Mouse (Mus musculus) kidney, embryonic 14.5 days (tissue): ENCODE data around the gene Iqcf3. TPM values are rescaled to one million over a fixed set of nuclear protein-coding genes. Genes with fewer than 3 reads are reported as not detected.

Source experiments
- ATAC-seq: fragments of 200-750 bp; cut with Nextera tagmentation; 2 replicates; pipeline ENCODE4 v1.8.0; 2017; ENCODE audit warnings: moderate number of reproducible peaks, mild to moderate bottlenecking, moderate TSS enrichment, moderate library complexity; ENCODE audit not compliant: low FRiP score, low TSS enrichment
- H3K27ac ChIP-seq: fragments of 300-500 bp; sonication (generic); 2 replicates; pipeline ENCODE4 v1.5.1; 2014; ENCODE audit warnings: low read depth, mild to moderate bottlenecking, low read length, moderate library complexity, mixed read lengths
- H3K27me3 ChIP-seq: fragments of 300-500 bp; sonication (generic); 2 replicates; pipeline ENCODE4 v1.6.1; 2014; ENCODE audit warnings: mild to moderate bottlenecking, low read length; ENCODE audit not compliant: control insufficient read depth, insufficient read depth
- H3K36me3 ChIP-seq: fragments of 300-500 bp; sonication (generic); 2 replicates; pipeline ENCODE4 v1.6.1; 2014; ENCODE audit warnings: low read length, mixed read lengths; ENCODE audit not compliant: control insufficient read depth, insufficient read depth
- H3K4me1 ChIP-seq: fragments of 300-500 bp; sonication (generic); 2 replicates; pipeline ENCODE4 v1.6.1; 2014; ENCODE audit warnings: low read length, mixed read lengths; ENCODE audit not compliant: control insufficient read depth, insufficient read depth
- H3K4me2 ChIP-seq: fragments of 300-500 bp; sonication (generic); replicated peaks from 2 replicates; pipeline ENCODE4 v1.6.1; 2014; ENCODE audit warnings: low read depth, mild to moderate bottlenecking, low read length
- H3K4me3 ChIP-seq: fragments of 300-500 bp; sonication (generic); 2 replicates; pipeline ENCODE4 v1.5.1; 2014; ENCODE audit warnings: mild to moderate bottlenecking, low read length
- H3K9ac ChIP-seq: fragments of 300-500 bp; sonication (generic); 2 replicates; pipeline ENCODE4 v1.6.1; 2014; ENCODE audit warnings: low read depth, mild to moderate bottlenecking, low read length, moderate library complexity
- H3K9me3 ChIP-seq: fragments of 300-500 bp; sonication (generic); 2 replicates; pipeline ENCODE4 v1.6.1; 2016; ENCODE audit warnings: low read length; ENCODE audit not compliant: control insufficient read depth
- WGBS: fragments of 180-500 bp; shearing (Covaris S2); extraction: QIAGEN DNeasy Blood & Tissue Kit; methylation state at CpG from one replicate; pipeline ENCODE4 v1.1.7; 2014; 5-methylcytosine and 5-hydroxymethylcytosine counted together
- polyA plus RNA-seq: library from polyadenylated mRNA; unstranded; fragments of >200 nt; fragmentation: Nextera tagmentation; extraction: Ambion mirVana; gene quantifications from 2 replicates; pipeline ENCODE4 v1.2.1, GENCODE M21; 2014

The Iqcf3 gene
- polyA plus RNA-seq, 1 experiment from 2014 or later: not detected

DNA sequence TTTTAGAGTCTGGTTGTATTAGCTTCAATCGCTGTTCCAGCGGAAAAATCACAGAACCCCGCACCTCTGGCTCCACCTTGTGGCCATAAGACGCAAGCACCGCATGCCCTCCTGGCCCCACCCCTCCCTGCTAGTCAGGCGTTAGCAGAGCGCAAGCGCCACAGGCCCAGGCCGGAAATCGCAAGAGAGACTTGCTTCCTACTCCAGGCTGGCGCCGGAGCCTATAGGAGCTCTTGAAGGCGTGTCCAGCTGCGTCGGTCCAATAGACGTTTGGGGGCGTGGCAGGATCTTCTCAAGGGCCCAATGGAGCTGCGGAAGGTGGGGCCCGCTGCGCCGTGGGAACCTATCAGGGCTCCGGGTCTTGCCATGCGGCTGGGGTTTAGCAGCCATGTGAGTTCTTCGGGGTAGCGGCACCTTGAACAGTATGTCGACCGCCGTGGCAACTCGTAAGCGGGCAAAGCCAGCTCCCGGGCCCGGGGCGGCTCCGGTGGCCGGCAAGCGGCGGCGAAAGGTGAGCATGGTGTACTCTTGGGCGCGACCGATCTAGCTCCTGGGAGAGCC is 84.4 kb downstream of the Iqcf3 start, which contains the start of gene Parp3:
Gene Parp3 (minus strand): TSS at position 26 of the 561 bp plus-strand sequence.
- Histone ChIP-seq H3K9ac (peak within 1 kb of the TSS; percentile 74), H3K4me1 (peaks cover 23% of the 10 kb centered on the region), H3K27me3 (no peaks in the 10 kb centered on the region), H3K9me3 (no peaks in the 10 kb centered on the region), H3K4me3 (peak within 1 kb of the TSS; percentile 70), H3K36me3 (peaks cover 16% of the 10 kb centered on the region), H3K27ac (peak within 1 kb of the TSS; percentile 67; the same call in 1 of the 2 replicates), H3K4me2 (peak within 1 kb of the TSS; percentile 79)
- peak; percentile 97 for ATAC-seq
- under 1% methylated on average over 41 of the region's 41 CpGs for WGBS

DNA sequence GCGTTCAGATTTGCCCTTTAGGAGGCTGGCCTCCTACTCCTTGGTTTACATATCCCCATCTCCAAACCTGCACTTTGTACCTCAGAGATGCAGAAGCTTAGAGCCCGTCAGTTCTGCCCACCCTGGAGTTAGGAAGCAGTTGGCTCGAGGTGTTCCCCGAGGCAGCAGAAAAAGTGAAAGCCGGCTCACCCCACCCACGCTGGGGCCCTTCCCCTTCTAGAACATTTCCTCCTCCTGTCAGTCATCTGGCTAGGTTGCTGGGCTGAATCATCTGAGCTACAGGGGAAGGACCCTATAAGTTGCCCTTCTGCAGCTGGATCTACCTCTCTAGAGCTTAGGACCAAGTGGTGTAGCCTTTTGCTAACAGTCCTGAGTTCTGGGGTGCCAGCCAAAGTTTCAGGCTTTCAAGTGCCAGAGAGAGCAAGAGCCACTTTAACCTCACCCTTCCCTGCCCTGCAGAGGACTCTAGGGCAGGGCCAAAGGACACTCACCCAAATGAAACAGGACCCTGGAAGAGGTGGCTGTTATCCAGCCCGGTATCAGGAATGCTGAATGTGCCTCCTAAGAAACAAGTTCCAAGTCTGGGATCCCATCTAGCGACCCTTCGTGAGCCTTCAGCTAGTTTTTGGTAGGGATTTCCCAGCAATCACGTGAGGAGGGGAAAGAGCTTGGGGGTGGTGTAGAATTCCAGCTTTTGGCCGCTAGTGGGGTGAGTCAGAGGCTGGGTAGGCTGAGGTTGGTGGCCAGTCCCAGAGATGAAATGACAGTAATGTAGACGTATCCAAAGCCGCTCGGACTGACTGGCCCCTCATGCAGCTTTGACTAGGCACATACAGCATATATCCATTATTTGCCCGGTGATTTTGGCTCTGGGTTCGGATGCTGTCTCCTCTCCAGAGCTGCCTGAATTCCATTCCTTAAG is 85.2 kb downstream of the Iqcf3 start:
- peaks cover 26% of the 10 kb centered on the region for H3K4me1 ChIP-seq
- ATAC-seq: peak; percentile 36
- peak overlapping the region; percentile 67; the same call in 1 of the 2 replicates for H3K27ac ChIP-seq
- H3K27me3 ChIP-seq: no peaks in the 10 kb centered on the region
- H3K4me2 ChIP-seq: peak overlapping the region; percentile 32
- 30% methylated on average over 16 of the region's 16 CpGs for WGBS
- H3K9ac ChIP-seq: peak overlapping the region; percentile 47; the same call in 1 of the 2 replicates
- peaks cover 11% of the 10 kb centered on the region for H3K36me3 ChIP-seq
- H3K9me3 ChIP-seq: no peaks in the 10 kb centered on the region
- H3K4me3 ChIP-seq: 0 out of 2 replicates have a peak overlapping the region, but pooled peaks have one; percentile 11

DNA sequence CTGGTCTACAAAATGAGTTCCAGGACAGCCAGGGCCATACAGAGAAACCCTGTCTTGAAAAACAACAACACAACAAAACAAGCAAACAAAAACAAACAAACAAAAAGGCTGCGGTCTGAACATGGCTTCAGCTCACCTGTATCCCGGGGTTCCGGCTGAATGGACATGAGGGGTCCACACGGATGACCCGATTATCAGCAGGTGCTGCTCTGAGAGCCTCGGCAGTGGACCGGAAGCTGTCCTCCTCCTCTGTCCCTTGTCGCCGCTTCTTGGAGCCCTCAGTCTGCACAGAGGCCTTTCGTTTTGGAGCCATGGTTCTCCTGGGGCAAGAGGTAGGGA is 85.8 kb downstream of the Iqcf3 start, which contains the start of gene Rrp9:
Gene Rrp9 (plus strand): TSS at position 301 of the 339 bp plus-strand sequence.
- WGBS: 84% methylated on average over 10 of the region's 10 CpGs
- Histone ChIP-seq H3K27ac (peak within 1 kb of the TSS; percentile 67; the same call in 1 of the 2 replicates), H3K27me3 (no peaks in the 10 kb centered on the region), H3K4me3 (0 out of 2 replicates have a peak within 1 kb of the TSS, but pooled peaks have one; percentile 11), H3K9ac (peak within 1 kb of the TSS; percentile 47; the same call in 1 of the 2 replicates), H3K36me3 (peaks cover 5% of the 10 kb centered on the region), H3K9me3 (no peaks in the 10 kb centered on the region), H3K4me2 (peak within 1 kb of the TSS; percentile 32), H3K4me1 (peaks cover 26% of the 10 kb centered on the region)
- ATAC-seq: no peak

DNA sequence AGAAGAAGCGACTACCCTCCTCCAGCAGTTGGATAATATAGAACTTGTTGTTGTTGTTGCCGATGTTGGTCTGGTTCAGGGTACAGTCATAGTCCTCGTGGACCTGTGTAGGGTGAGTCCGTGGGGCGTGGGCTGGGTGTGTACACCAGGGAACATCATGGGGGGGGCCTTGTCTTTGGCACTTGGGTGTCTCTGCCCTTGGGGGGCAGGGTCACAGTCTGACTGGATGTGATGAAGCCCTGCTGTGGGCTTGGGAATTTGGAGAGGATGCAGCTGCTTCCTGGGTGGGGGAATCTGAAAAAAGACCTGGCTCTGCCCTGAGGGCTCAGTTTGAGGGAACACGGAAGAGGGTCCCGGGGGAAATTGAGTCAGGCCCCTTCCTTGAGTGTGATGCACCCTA is 86.4 kb downstream of the Iqcf3 start:
- no peaks in the 10 kb centered on the region; the same call in 1 of the 2 replicates for H3K36me3 ChIP-seq
- H3K4me2 ChIP-seq: no peak overlapping the region
- no peaks in the 10 kb centered on the region for H3K9me3 ChIP-seq
- no peaks in the 10 kb centered on the region for H3K27me3 ChIP-seq
- H3K27ac ChIP-seq: no peak overlapping the region
- no peak for ATAC-seq
- no peak overlapping the region for H3K9ac ChIP-seq
- H3K4me1 ChIP-seq: peaks cover 26% of the 10 kb centered on the region
- 67% methylated on average over 7 of the region's 7 CpGs for WGBS
- no peak overlapping the region for H3K4me3 ChIP-seq

DNA sequence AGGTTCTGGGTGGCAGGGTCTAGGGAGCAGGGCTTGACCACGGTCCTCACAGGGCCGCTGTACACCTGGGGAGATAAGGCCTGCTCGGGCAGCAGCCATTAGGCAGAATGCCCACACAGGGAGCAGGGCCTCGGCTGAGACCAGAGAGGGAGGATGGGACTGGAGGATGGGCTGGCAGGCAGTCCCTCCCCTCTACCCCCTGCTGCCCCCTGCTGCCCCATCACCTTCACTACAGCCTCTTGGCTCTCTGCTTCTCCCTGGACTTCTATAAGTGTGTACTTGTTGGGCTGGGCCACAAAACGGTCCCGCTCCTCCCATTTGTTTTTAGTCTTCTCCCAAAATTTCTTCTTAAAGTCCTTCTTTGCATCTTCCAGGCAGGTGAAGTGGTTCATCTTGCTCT is 87.0 kb downstream of the Iqcf3 start:
- H3K4me1 ChIP-seq: peaks cover 26% of the 10 kb centered on the region
- H3K4me2 ChIP-seq: no peak overlapping the region
- H3K9me3 ChIP-seq: no peaks in the 10 kb centered on the region
- ATAC-seq: peak; percentile 17
- no peaks in the 10 kb centered on the region for H3K36me3 ChIP-seq
- no peak overlapping the region for H3K4me3 ChIP-seq
- H3K27ac ChIP-seq: no peak overlapping the region
- H3K27me3 ChIP-seq: no peaks in the 10 kb centered on the region
- H3K9ac ChIP-seq: no peak overlapping the region
- 5% methylated on average over 6 of the region's 6 CpGs for WGBS

DNA sequence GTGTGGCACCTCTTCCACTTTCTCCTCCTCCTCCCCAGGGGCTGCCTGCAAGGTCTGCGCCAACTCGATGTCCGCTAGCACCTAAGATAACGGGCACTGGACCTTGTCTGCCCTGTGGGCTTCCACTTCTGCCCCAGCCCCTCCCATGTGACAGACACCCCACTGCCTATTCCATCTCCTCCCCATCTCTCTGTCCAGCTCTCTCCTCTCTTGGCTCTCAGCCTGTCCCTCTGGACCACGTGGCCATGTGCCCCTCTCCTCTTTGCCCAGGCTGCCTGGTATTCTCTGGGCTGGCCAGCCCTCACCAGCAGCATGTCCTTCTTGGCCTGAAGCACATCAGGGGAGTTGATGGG is 87.7 kb downstream of the Iqcf3 start:
- Histone ChIP-seq H3K4me2 (no peak overlapping the region), H3K4me1 (peaks cover 26% of the 10 kb centered on the region), H3K9ac (no peak overlapping the region), H3K36me3 (no peaks in the 10 kb centered on the region), H3K27ac (no peak overlapping the region), H3K4me3 (no peak overlapping the region), H3K9me3 (no peaks in the 10 kb centered on the region), H3K27me3 (no peaks in the 10 kb centered on the region)
- no peak for ATAC-seq
- WGBS: 77% methylated on average over 5 of the region's 5 CpGs

DNA sequence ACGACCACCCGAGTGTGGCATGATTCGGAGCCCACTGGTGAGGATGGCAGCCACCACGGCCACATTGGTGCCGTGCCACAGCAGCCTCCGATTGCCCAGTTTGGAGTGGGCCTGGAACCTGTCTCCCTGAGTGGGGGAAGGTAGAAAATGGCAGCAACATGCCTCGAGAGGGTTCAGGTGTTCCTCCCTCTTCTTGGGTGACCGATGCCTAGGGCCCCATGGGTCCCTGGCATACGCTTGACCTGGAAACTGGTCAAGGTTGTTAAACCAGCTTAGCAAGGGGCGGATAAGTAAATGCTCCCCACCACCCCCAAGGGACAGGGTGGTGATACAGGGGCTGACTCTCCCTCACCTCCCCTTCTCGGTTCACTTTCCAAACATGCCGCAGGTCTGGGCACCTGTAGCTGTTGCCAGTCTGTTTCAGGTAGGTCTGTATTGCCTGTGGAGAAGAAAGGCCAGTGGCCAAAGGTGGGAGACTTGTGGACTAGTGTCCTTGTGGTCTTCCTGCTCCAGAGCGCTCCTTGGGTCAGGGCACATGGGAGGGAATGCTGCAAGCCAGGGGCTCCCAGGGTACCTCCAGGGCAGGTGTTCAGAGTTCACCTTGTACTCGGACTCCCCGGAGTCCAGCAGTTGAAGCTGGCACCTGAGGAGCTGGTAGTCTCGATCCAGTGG is 88.2 kb downstream of the Iqcf3 start:
- no peaks in the 10 kb centered on the region for H3K27me3 ChIP-seq

DNA sequence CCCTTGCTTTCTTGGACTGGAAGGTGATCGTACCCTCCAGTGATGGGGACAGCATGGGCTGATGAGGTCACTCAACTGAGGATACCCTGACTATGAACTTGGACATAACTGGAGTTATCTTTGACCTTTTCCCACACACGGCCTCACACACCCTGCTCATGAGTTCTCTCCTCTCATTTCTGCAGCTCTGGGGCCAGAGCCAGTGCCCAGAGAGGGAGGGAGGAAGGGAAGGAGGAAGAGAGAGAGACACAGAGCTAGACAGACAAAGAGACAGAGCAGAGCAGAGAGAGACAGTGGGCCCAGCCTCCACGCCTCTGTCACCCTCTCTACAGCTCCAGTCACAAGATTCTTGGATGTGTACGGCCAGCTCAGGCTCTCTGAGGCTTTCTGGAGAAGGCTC is 89.1 kb downstream of the Iqcf3 start:
- Histone ChIP-seq H3K27ac (peak overlapping the region; percentile 51; the same call in 1 of the 2 replicates), H3K9me3 (no peaks in the 10 kb centered on the region), H3K9ac (no peak overlapping the region), H3K27me3 (no peaks in the 10 kb centered on the region), H3K36me3 (no peaks in the 10 kb centered on the region), H3K4me2 (no peak overlapping the region), H3K4me3 (no peak overlapping the region), H3K4me1 (peaks cover 17% of the 10 kb centered on the region)
- 72% methylated on average over 4 of the region's 4 CpGs for WGBS
- ATAC-seq: no peak

More for the DNA sequence above, 88.2 kb downstream of the Iqcf3 start:
- Histone ChIP-seq H3K9me3 (no peaks in the 10 kb centered on the region), H3K27ac (no peak overlapping the region), H3K9ac (no peak overlapping the region), H3K4me3 (no peak overlapping the region), H3K4me1 (peaks cover 23% of the 10 kb centered on the region), H3K4me2 (no peak overlapping the region), H3K36me3 (no peaks in the 10 kb centered on the region)
- ATAC-seq: no peak
- 86% methylated on average over 16 of the region's 16 CpGs for WGBS
